1 mouse cellular context compared by ENCODE assay signal in genomic region chr15:81568592-81568991, GRCm38 (mm10).
TF ChIP-seq lines count a peak whose summit lies in the region.

No protein-coding gene starts in this region.

TF ChIP-seq in CH12.LX, 34 proteins besides CTCF, POLR2A, EP300 and RAD21 (continued from another document):
- TF ChIP-seq PAX5 (IDR thresholded peaks at IDR 0.05; ENCODE audit: low read length) (no peak), POLR2AphosphoS2 (IDR thresholded peaks at IDR 0.05; ENCODE audit: low read depth, low read length) (no peak)
